Mouse (Mus musculus): ENCODE measurements around the gene Fgg. TPM values are rescaled to one million over a fixed set of nuclear protein-coding genes. Genes with fewer than 3 reads are reported as not detected.

Fgg gene
- polyA plus RNA-seq, 2 experiments: 0.77 TPM; not detected in 1

DNA sequence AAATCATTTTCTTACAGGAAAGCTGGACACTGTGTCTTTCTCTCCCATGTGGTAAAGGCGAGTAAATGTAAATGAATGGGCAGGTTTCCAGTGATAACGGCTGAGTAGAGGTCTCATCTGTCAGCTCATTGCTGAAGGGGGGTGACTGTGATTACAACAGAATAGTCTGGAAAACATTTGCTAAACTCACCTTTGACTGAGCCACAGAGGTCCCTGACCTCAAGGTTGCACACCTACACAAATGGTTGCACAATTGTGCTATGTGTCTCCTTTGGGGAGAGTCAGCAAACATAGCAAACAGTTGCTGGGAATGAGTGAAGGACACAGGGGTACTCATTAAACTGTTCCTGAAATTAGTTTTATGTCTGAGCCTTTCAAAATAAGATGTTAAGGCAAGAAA lies 31.3 kb downstream of the Fgg start:
- no peak for TF ChIP-seq POLR2A (IDR thresholded peaks at IDR 0.05; ENCODE audit: borderline replicate concordance, extremely low read depth, insufficient read depth, insufficient read length)
- Histone ChIP-seq H3K27ac (replicated peaks; ENCODE audit: low read depth, low read length) (no peak overlapping the region), H3K27me3 (ENCODE audit: control insufficient read depth, insufficient read depth, low read length) (no peaks in the 10 kb centered on the region), H3K9me3 (ENCODE audit: control insufficient read depth, low read length) (no peaks in the 10 kb centered on the region), H3K4me2 (replicated peaks; ENCODE audit: low read depth, low read length, severe bottlenecking) (no peak overlapping the region), H3K4me3 (replicated peaks; ENCODE audit: low read length) (no peak overlapping the region), H3K36me3 (ENCODE audit: control insufficient read depth, insufficient read depth, low read length) (no peaks in the 10 kb centered on the region), H3K9ac (ENCODE audit: low read depth, low read length, severe bottlenecking) (no peak overlapping the region), H3K4me1 (ENCODE audit: control insufficient read depth, insufficient read depth, low read length) (no peaks in the 10 kb centered on the region)
- no peak for ATAC-seq (ENCODE audit: low FRiP score, low read depth)
- no peak for DNase-seq (ENCODE audit: low spot score)
- 77% methylated on average over 2 of the region's 2 CpGs for WGBS

- Histone ChIP-seq H3K36me3 (ENCODE audit: control insufficient read depth, insufficient read depth, low read length) (no peaks in the 10 kb centered on the region), H3K27me3 (ENCODE audit: control insufficient read depth, insufficient read depth, low read length) (no peaks in the 10 kb centered on the region), H3K27ac (replicated peaks; ENCODE audit: low read depth, low read length) (no peak overlapping the region), H3K4me2 (replicated peaks; ENCODE audit: low read depth, low read length, severe bottlenecking) (no peak overlapping the region), H3K4me3 (replicated peaks; ENCODE audit: low read length) (no peak overlapping the region), H3K9me3 (ENCODE audit: control insufficient read depth, low read length) (no peaks in the 10 kb centered on the region), H3K4me1 (ENCODE audit: control insufficient read depth, insufficient read depth, low read length) (no peaks in the 10 kb centered on the region), H3K9ac (ENCODE audit: low read depth, low read length, severe bottlenecking) (no peak overlapping the region)
- TF ChIP-seq POLR2A (IDR thresholded peaks at IDR 0.05; ENCODE audit: borderline replicate concordance, extremely low read depth, insufficient read depth, insufficient read length): no peak
- 68% methylated on average over 4 of the region's 4 CpGs for WGBS
- DNase-seq (ENCODE audit: low spot score) (no peak), ATAC-seq (ENCODE audit: low FRiP score, low read depth) (no peak)
Measured at GRCm38 (mm10) chr3:83039666-83040065, 32.1 kb downstream of the Fgg start.

GRCm38 (mm10) chr3:83042451-83042850 lies 34.9 kb downstream of the Fgg start:
- TF ChIP-seq POLR2A (IDR thresholded peaks at IDR 0.05; ENCODE audit: borderline replicate concordance, extremely low read depth, insufficient read depth, insufficient read length): no peak
- no peaks in the 10 kb centered on the region for H3K4me1 ChIP-seq (ENCODE audit: control insufficient read depth, insufficient read depth, low read length)
- WGBS: 83% methylated on average over 5 of the region's 5 CpGs
- no peaks in the 10 kb centered on the region for H3K27me3 ChIP-seq (ENCODE audit: control insufficient read depth, insufficient read depth, low read length)
- H3K9me3 ChIP-seq (ENCODE audit: control insufficient read depth, low read length): no peaks in the 10 kb centered on the region
- ATAC-seq (ENCODE audit: low FRiP score, low read depth) (no peak), DNase-seq (ENCODE audit: low spot score) (no peak)
- H3K9ac ChIP-seq (ENCODE audit: low read depth, low read length, severe bottlenecking): no peak overlapping the region
- H3K36me3 ChIP-seq (ENCODE audit: control insufficient read depth, insufficient read depth, low read length): no peaks in the 10 kb centered on the region
- H3K4me2 ChIP-seq (replicated peaks; ENCODE audit: low read depth, low read length, severe bottlenecking): no peak overlapping the region
- no peak overlapping the region for H3K27ac ChIP-seq (replicated peaks; ENCODE audit: low read depth, low read length)
- no peak overlapping the region for H3K4me3 ChIP-seq (replicated peaks; ENCODE audit: low read length)

DNA sequence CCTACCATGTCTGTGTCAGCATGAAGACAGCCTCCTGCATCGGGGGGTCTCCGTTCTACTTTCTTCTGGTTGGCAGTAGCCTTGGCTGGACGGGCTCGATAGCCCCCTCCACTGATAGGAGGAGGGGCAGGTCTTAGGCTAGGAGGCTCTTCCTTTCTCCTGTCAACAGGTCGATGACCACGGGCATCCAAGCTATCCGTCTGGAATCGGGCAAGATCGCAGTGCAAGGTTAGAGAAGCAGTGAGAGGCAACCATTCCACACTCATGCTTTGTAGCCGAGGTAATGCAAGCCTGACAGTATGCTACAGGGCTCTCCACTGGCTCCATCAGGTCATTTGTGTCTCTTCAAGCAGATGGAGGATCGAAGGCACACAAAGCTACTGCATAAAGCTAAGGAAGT lies 39.1 kb downstream of the Fgg start:
- no peak for DNase-seq (ENCODE audit: low spot score)
- Histone ChIP-seq H3K36me3 (ENCODE audit: control insufficient read depth, insufficient read depth, low read length) (no peaks in the 10 kb centered on the region), H3K4me2 (replicated peaks; ENCODE audit: low read depth, low read length, severe bottlenecking) (no peak overlapping the region), H3K9me3 (ENCODE audit: control insufficient read depth, low read length) (no peaks in the 10 kb centered on the region), H3K27ac (replicated peaks; ENCODE audit: low read depth, low read length) (no peak overlapping the region), H3K27me3 (ENCODE audit: control insufficient read depth, insufficient read depth, low read length) (no peaks in the 10 kb centered on the region), H3K9ac (ENCODE audit: low read depth, low read length, severe bottlenecking) (no peak overlapping the region), H3K4me1 (ENCODE audit: control insufficient read depth, insufficient read depth, low read length) (no peaks in the 10 kb centered on the region), H3K4me3 (replicated peaks; ENCODE audit: low read length) (no peak overlapping the region)
- no peak for ATAC-seq (ENCODE audit: low FRiP score, low read depth)
- 88% methylated on average over 11 of the region's 11 CpGs for WGBS
- TF ChIP-seq POLR2A (IDR thresholded peaks at IDR 0.05; ENCODE audit: borderline replicate concordance, extremely low read depth, insufficient read depth, insufficient read length): no peak

- no peak within 1 kb of the TSS for H3K4me2 ChIP-seq (replicated peaks; ENCODE audit: low read depth, low read length, severe bottlenecking)
- no peaks in the 10 kb centered on the region for H3K27me3 ChIP-seq (ENCODE audit: control insufficient read depth, insufficient read depth, low read length)
- ATAC-seq (ENCODE audit: low FRiP score, low read depth) (no peak), DNase-seq (ENCODE audit: low spot score) (no peak)
- H3K9me3 ChIP-seq (ENCODE audit: control insufficient read depth, low read length): no peaks in the 10 kb centered on the region
- no peak within 1 kb of the TSS for H3K4me3 ChIP-seq (replicated peaks; ENCODE audit: low read length)
- no peaks in the 10 kb centered on the region for H3K4me1 ChIP-seq (ENCODE audit: control insufficient read depth, insufficient read depth, low read length)
- WGBS: 84% methylated on average over 8 of the region's 8 CpGs
- no peaks in the 10 kb centered on the region for H3K36me3 ChIP-seq (ENCODE audit: control insufficient read depth, insufficient read depth, low read length)
- H3K27ac ChIP-seq (replicated peaks; ENCODE audit: low read depth, low read length): no peak within 1 kb of the TSS
- no peak for TF ChIP-seq POLR2A (IDR thresholded peaks at IDR 0.05; ENCODE audit: borderline replicate concordance, extremely low read depth, insufficient read depth, insufficient read length)
- H3K9ac ChIP-seq (ENCODE audit: low read depth, low read length, severe bottlenecking): no peak within 1 kb of the TSS
Measured at GRCm38 (mm10) chr3:83049680-83050079, 42.2 kb downstream of the Fgg start, which contains the start of gene Fgb. Fgb (minus strand) TSS chr3:83049863.

DNA sequence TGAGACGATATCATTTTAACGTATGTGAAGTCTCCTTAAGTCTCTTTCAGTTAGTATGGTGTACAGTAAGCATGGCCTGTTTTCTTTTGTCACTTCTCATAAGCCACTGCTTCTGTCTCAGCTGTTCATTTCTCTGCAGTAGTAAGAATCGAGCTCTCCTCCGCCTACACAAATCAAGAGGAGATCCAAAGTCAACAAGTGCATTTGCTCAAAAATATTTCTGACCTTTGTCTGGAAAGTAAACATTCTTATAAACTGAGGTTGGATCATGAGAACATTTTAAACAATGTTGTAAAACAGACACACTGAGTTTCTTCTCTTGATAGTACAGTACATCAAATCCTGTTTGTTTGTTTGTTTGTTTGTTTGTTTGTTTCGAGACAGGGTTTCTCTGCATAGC lies 43.1 kb downstream of the Fgg start:
- no peaks in the 10 kb centered on the region for H3K27me3 ChIP-seq (ENCODE audit: control insufficient read depth, insufficient read depth, low read length)
- no peaks in the 10 kb centered on the region for H3K4me1 ChIP-seq (ENCODE audit: control insufficient read depth, insufficient read depth, low read length)
- TF ChIP-seq POLR2A (IDR thresholded peaks at IDR 0.05; ENCODE audit: borderline replicate concordance, extremely low read depth, insufficient read depth, insufficient read length): no peak
- no peak overlapping the region for H3K9ac ChIP-seq (ENCODE audit: low read depth, low read length, severe bottlenecking)
- no peak overlapping the region for H3K4me2 ChIP-seq (replicated peaks; ENCODE audit: low read depth, low read length, severe bottlenecking)
- DNase-seq (ENCODE audit: low spot score) (no peak), ATAC-seq (ENCODE audit: low FRiP score, low read depth) (no peak)
- no peaks in the 10 kb centered on the region for H3K9me3 ChIP-seq (ENCODE audit: control insufficient read depth, low read length)
- no peak overlapping the region for H3K27ac ChIP-seq (replicated peaks; ENCODE audit: low read depth, low read length)
- H3K36me3 ChIP-seq (ENCODE audit: control insufficient read depth, insufficient read depth, low read length): no peaks in the 10 kb centered on the region
- H3K4me3 ChIP-seq (replicated peaks; ENCODE audit: low read length): no peak overlapping the region
- WGBS: 83% methylated on average over 5 of the region's 5 CpGs
